Mouse (Mus musculus) C2C12 (cell line): ENCODE results near the gene Plekhg5.

Experiments
- CTCF ChIP-seq: IDR thresholded peaks from one replicate; pipeline ENCODE4 v1.5.1; 2011; ENCODE audit not compliant: control insufficient read depth, insufficient read depth, insufficient read length
- MAX ChIP-seq: IDR thresholded peaks from one replicate; pipeline ENCODE4 v1.6.1; 2011; ENCODE audit warnings: mild to moderate bottlenecking, control low read depth
- USF1 ChIP-seq: IDR thresholded peaks from one replicate; pipeline ENCODE4 v1.6.1; 2011; ENCODE audit warnings: low read depth, mild to moderate bottlenecking, control low read depth, moderate library complexity

DNA sequence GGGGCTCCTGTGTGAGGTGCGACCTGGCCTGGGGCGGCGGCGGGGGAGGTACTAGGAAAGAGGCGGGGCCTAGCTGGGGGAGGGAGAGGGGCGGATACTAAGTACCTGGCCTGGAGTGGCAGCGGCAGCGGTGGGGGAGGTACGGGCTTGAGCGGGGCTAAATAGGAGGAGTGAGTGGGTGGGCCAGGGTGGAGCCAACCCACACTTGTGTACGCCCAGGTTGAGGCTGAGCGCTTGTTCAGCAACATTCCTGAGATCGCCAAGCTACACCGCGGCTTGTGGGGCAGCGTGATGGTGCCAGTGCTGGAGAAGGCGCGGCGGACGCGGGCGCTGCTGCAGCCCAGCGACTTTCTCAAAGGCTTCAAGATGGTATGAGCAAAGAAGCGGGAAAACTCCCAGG, 35.2 kb downstream of the Plekhg5 start:
- TF ChIP-seq CTCF: no peak
- no peak for TF ChIP-seq MAX
- no peak for TF ChIP-seq USF1
